Mouse (Mus musculus) forebrain, embryonic 10.5 days (tissue): Measurements from ENCODE around the gene Kdm4b. TPM values are rescaled to one million over a fixed set of nuclear protein-coding genes. Genes with fewer than 3 reads are reported as not detected.
A peak's percentile ranks its signal among the peaks of the same experiment; 100 is the strongest.

Experiments
- DNase-seq: peaks from one replicate; pipeline ENCODE4 v3.0.0-alpha.2; 2017; ENCODE audit warnings: low spot score; ENCODE audit errors: extremely low spot score
- H3K27ac ChIP-seq: fragments of 300-500 bp; sonication (generic); 2 replicates; pipeline ENCODE4 v1.5.1; 2016; ENCODE audit warnings: mild to moderate bottlenecking
- H3K27me3 ChIP-seq: fragments of 300-500 bp; sonication (generic); 2 replicates; pipeline ENCODE4 v1.6.1; 2016; ENCODE audit warnings: mild to moderate bottlenecking; ENCODE audit not compliant: poor library complexity, severe bottlenecking
- H3K36me3 ChIP-seq: fragments of 300-500 bp; sonication (generic); replicated peaks from 2 replicates; pipeline ENCODE4 v1.6.1; 2016; ENCODE audit warnings: mild to moderate bottlenecking, moderate library complexity
- H3K4me1 ChIP-seq: fragments of 300-500 bp; sonication (generic); 2 replicates; pipeline ENCODE4 v1.6.1; 2016
- H3K4me3 ChIP-seq: fragments of 300-500 bp; sonication (generic); 2 replicates; pipeline ENCODE4 v1.5.1; 2016; ENCODE audit warnings: mild to moderate bottlenecking, moderate library complexity
- H3K9me3 ChIP-seq: fragments of 300-500 bp; sonication (generic); 2 replicates; pipeline ENCODE4 v1.6.1; 2016; ENCODE audit warnings: mild to moderate bottlenecking, moderate library complexity
- WGBS: fragments of 180-500 bp; shearing (Covaris S2); methylation state at CpG from one replicate; pipeline ENCODE4 v1.1.7; 2016; 5-methylcytosine and 5-hydroxymethylcytosine counted together
- polyA plus RNA-seq: library from polyadenylated mRNA; unstranded; fragments of >200 nt; fragmentation: Nextera tagmentation; extraction: Ambion mirVana; gene quantifications from 2 replicates; pipeline ENCODE4 v1.2.1, GENCODE M21; 2016

Kdm4b gene
- polyA plus RNA-seq, 1 experiment from 2014 or later = 35.9 TPM

GRCm38 (mm10) chr17:56382997-56383396 lies 57.1 kb downstream of the Kdm4b start:
- H3K4me1 ChIP-seq = peaks cover 15% of the 10 kb centered on the region
- H3K27ac ChIP-seq = 0 out of 2 replicates have a peak overlapping the region, but pooled peaks have one; percentile 27
- WGBS = 56% methylated on average over 8 of the region's 8 CpGs
- no peaks in the 10 kb centered on the region for H3K27me3 ChIP-seq
- no peak overlapping the region for H3K4me3 ChIP-seq
- peaks cover 95% of the 10 kb centered on the region for H3K36me3 ChIP-seq
- H3K9me3 ChIP-seq = no peaks in the 10 kb centered on the region
- no peak for DNase-seq

- DNase-seq = no peak
- Histone ChIP-seq H3K36me3 (peaks cover 95% of the 10 kb centered on the region), H3K27ac (no peak overlapping the region), H3K4me1 (peaks cover 15% of the 10 kb centered on the region), H3K27me3 (no peaks in the 10 kb centered on the region), H3K9me3 (no peaks in the 10 kb centered on the region), H3K4me3 (no peak overlapping the region)
- 91% methylated on average over 6 of the region's 6 CpGs for WGBS
Measured at GRCm38 (mm10) chr17:56384903-56385302, 59.0 kb downstream of the Kdm4b start.

- Histone ChIP-seq H3K27me3 (no peaks in the 10 kb centered on the region), H3K4me3 (no peak overlapping the region), H3K27ac (no peak overlapping the region), H3K9me3 (no peaks in the 10 kb centered on the region), H3K4me1 (peaks cover 6% of the 10 kb centered on the region), H3K36me3 (peaks cover 95% of the 10 kb centered on the region)
- WGBS = 88% methylated on average over 6 of the region's 6 CpGs
- DNase-seq = no peak
Measured at GRCm38 (mm10) chr17:56387612-56388011, 61.8 kb downstream of the Kdm4b start.

GRCm38 (mm10) chr17:56393238-56393637 lies 67.4 kb downstream of the Kdm4b start:
- H3K36me3 ChIP-seq = peaks cover 100% of the 10 kb centered on the region

GRCm38 (mm10) chr17:56393889-56394288 lies 68.0 kb downstream of the Kdm4b start:
- H3K4me3 ChIP-seq = no peak overlapping the region
- DNase-seq = no peak
- no peaks in the 10 kb centered on the region for H3K9me3 ChIP-seq
- no peaks in the 10 kb centered on the region for H3K4me1 ChIP-seq
- H3K27ac ChIP-seq = no peak overlapping the region
- peaks cover 100% of the 10 kb centered on the region for H3K36me3 ChIP-seq
- 94% methylated on average over 10 of the region's 10 CpGs for WGBS
- no peaks in the 10 kb centered on the region for H3K27me3 ChIP-seq

More at GRCm38 (mm10) chr17:56393238-56393637, 67.4 kb downstream of the Kdm4b start:
- no peaks in the 10 kb centered on the region for H3K9me3 ChIP-seq
- H3K4me3 ChIP-seq = no peak overlapping the region
- H3K27me3 ChIP-seq = no peaks in the 10 kb centered on the region
- DNase-seq = no peak
- 94% methylated on average over 6 of the region's 6 CpGs for WGBS
- no peaks in the 10 kb centered on the region for H3K4me1 ChIP-seq
- no peak overlapping the region for H3K27ac ChIP-seq

GRCm38 (mm10) chr17:56396051-56396450 lies 70.2 kb downstream of the Kdm4b start:
- Histone ChIP-seq H3K36me3 (peaks cover 100% of the 10 kb centered on the region), H3K27ac (no peak overlapping the region)
- 94% methylated on average over 6 of the region's 6 CpGs for WGBS

GRCm38 (mm10) chr17:56400221-56400620 lies 74.4 kb downstream of the Kdm4b start:
- H3K4me3 ChIP-seq = no peak overlapping the region
- 96% methylated on average over 3 of the region's 3 CpGs for WGBS

More at GRCm38 (mm10) chr17:56396051-56396450, 70.2 kb downstream of the Kdm4b start:
- no peak overlapping the region for H3K4me3 ChIP-seq
- no peak for DNase-seq
- H3K4me1 ChIP-seq = no peaks in the 10 kb centered on the region
- H3K27me3 ChIP-seq = no peaks in the 10 kb centered on the region
- H3K9me3 ChIP-seq = no peaks in the 10 kb centered on the region

GRCm38 (mm10) chr17:56401051-56401521 lies 75.2 kb downstream of the Kdm4b start:
- no peaks in the 10 kb centered on the region for H3K27me3 ChIP-seq
- 97% methylated on average over 4 of the region's 4 CpGs for WGBS

More at GRCm38 (mm10) chr17:56400221-56400620, 74.4 kb downstream of the Kdm4b start:
- DNase-seq = no peak
- Histone ChIP-seq H3K36me3 (peaks cover 98% of the 10 kb centered on the region), H3K4me1 (no peaks in the 10 kb centered on the region), H3K27me3 (no peaks in the 10 kb centered on the region), H3K9me3 (no peaks in the 10 kb centered on the region), H3K27ac (no peak overlapping the region)

GRCm38 (mm10) chr17:56405341-56405740 lies 79.5 kb downstream of the Kdm4b start:
- Histone ChIP-seq H3K27ac (no peak overlapping the region), H3K27me3 (no peaks in the 10 kb centered on the region), H3K4me3 (no peak overlapping the region), H3K9me3 (no peaks in the 10 kb centered on the region), H3K36me3 (peaks cover 63% of the 10 kb centered on the region), H3K4me1 (peaks cover 34% of the 10 kb centered on the region)
- no peak for DNase-seq
- WGBS = 90% methylated on average over 3 of the region's 3 CpGs

More at GRCm38 (mm10) chr17:56401051-56401521, 75.2 kb downstream of the Kdm4b start:
- Histone ChIP-seq H3K4me3 (no peak overlapping the region), H3K4me1 (no peaks in the 10 kb centered on the region), H3K36me3 (peaks cover 92% of the 10 kb centered on the region), H3K9me3 (no peaks in the 10 kb centered on the region), H3K27ac (no peak overlapping the region)
- DNase-seq = no peak

- 90% methylated on average over 14 of the region's 14 CpGs for WGBS
Measured at GRCm38 (mm10) chr17:56405856-56406840, 80.3 kb downstream of the Kdm4b start.

GRCm38 (mm10) chr17:56406878-56407277 lies 81.0 kb downstream of the Kdm4b start:
- H3K36me3 ChIP-seq = peaks cover 63% of the 10 kb centered on the region
- DNase-seq = no peak
- H3K27ac ChIP-seq = peak overlapping the region; percentile 72; the same call in 1 of the 2 replicates
- 80% methylated on average over 4 of the region's 4 CpGs for WGBS
- no peak overlapping the region for H3K4me3 ChIP-seq
- no peaks in the 10 kb centered on the region for H3K9me3 ChIP-seq
- H3K27me3 ChIP-seq = no peaks in the 10 kb centered on the region
- peaks cover 34% of the 10 kb centered on the region for H3K4me1 ChIP-seq

More at GRCm38 (mm10) chr17:56405856-56406840, 80.3 kb downstream of the Kdm4b start:
- 0 out of 2 replicates have a peak overlapping the region, but pooled peaks have one; percentile 72 for H3K27ac ChIP-seq
- DNase-seq = no peak
- no peaks in the 10 kb centered on the region for H3K9me3 ChIP-seq
- H3K27me3 ChIP-seq = no peaks in the 10 kb centered on the region
- H3K4me3 ChIP-seq = no peak overlapping the region
- peaks cover 63% of the 10 kb centered on the region for H3K36me3 ChIP-seq
- peaks cover 34% of the 10 kb centered on the region for H3K4me1 ChIP-seq

GRCm38 (mm10) chr17:56407379-56407778 lies 81.5 kb downstream of the Kdm4b start:
- Histone ChIP-seq H3K4me3 (no peak overlapping the region), H3K27me3 (no peaks in the 10 kb centered on the region), H3K27ac (peak overlapping the region; percentile 72), H3K9me3 (no peaks in the 10 kb centered on the region), H3K36me3 (peaks cover 63% of the 10 kb centered on the region), H3K4me1 (peaks cover 34% of the 10 kb centered on the region)
- WGBS = 71% methylated on average over 8 of the region's 8 CpGs
- no peak for DNase-seq
